Mouse (Mus musculus): Measurements from ENCODE around the gene Acss1. TPM values are rescaled to one million over a fixed set of nuclear protein-coding genes. Genes with fewer than 3 reads are reported as not detected.

Acss1 gene
- polyA plus RNA-seq, 1 experiment, result 0.47 TPM

DNA sequence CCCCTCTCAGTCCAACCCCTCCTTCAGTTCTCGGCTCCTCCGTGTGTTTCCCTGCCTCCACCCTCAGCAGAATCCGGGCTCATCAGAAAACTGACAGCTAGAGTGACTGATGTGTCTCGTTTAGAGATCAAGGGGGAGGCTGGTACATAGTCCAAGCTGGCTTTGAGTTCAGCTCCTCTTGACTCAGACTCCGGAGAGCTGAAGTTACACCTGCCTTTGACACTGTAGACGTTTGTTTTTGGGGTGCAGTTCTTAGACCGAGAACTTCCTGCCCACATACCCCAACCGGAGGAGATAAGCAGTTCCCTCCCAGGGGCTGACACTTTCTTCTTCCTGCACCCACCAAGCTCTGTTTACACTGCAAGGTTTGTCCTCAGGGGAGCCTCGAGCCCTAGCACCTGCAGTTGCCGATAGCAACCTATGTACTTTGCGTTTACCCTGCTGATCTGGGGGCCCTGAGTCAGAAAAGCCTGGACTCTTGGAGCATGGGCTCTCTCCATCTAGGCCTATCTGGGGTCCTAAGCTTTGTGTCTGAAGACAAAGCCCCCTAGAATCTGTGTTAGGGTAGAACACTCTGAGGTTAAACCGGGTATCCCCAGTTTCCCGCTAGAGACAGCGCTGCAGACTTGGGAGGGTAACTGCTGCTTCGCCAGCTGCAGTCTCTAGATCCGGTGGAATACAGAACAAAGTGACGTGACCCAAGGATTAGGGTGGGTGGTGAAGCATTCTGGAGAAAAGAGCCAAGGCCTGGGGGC is 1.1 kb downstream of the Acss1 start:
- Histone ChIP-seq H3K4me3 (ENCODE audit: insufficient read depth, low read length) (peak overlapping the region; percentile 49), H3K27ac (ENCODE audit: insufficient read depth, low read length) (no peak overlapping the region), H3K4me1 (ENCODE audit: control insufficient read depth, insufficient read depth, low read length) (0 out of 2 replicates have a peak, but pooled peaks cover 2% of the 10 kb centered on the region)
- TF ChIP-seq POLR2A (IDR thresholded peaks at IDR 0.05; ENCODE audit: low read depth, low read length), result no peak
- TF ChIP-seq CTCF (IDR thresholded peaks at IDR 0.05; ENCODE audit: borderline replicate concordance, insufficient read depth, low read length), result no peak

GRCm38 (mm10) chr2:150666723-150667064 is 1.6 kb downstream of the Acss1 start:
- H3K27ac ChIP-seq (ENCODE audit: insufficient read depth, low read length), result no peak overlapping the region
- 0 out of 2 replicates have a peak, but pooled peaks cover 2% of the 10 kb centered on the region for H3K4me1 ChIP-seq (ENCODE audit: control insufficient read depth, insufficient read depth, low read length)
- TF ChIP-seq POLR2A (IDR thresholded peaks at IDR 0.05; ENCODE audit: low read depth, low read length) (no peak), CTCF (IDR thresholded peaks at IDR 0.05; ENCODE audit: borderline replicate concordance, insufficient read depth, low read length) (no peak)
- no peak overlapping the region for H3K4me3 ChIP-seq (ENCODE audit: insufficient read depth, low read length)

GRCm38 (mm10) chr2:150665534-150666451 is 2.5 kb downstream of the Acss1 start:
- Histone ChIP-seq H3K4me1 (ENCODE audit: control insufficient read depth, insufficient read depth, low read length) (0 out of 2 replicates have a peak, but pooled peaks cover 2% of the 10 kb centered on the region), H3K4me3 (ENCODE audit: insufficient read depth, low read length) (no peak overlapping the region), H3K27ac (ENCODE audit: insufficient read depth, low read length) (no peak overlapping the region)
- no peak for TF ChIP-seq CTCF (IDR thresholded peaks at IDR 0.05; ENCODE audit: borderline replicate concordance, insufficient read depth, low read length)
- TF ChIP-seq POLR2A (IDR thresholded peaks at IDR 0.05; ENCODE audit: low read depth, low read length), result no peak

DNA sequence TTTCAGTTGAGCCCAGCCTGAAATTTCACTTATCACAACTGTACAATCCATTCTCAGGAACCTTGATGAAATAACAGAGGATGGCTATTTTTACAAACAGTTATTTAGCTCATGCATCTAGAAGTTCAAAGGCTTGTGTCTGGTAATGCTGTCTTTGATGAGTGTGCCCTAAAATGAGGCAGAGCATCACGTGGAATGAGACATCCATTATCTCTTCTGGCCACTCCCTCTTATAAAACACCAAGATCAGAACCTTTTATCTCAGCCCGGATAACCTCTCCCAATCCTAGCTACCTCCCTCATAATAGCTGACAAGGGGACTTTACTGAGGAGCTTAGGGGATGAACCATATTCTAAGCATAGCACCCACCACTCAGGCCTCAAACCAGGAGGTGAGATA is 3.3 kb downstream of the Acss1 start:
- no peak overlapping the region for H3K4me3 ChIP-seq (ENCODE audit: insufficient read depth, low read length)
- no peak overlapping the region for H3K27ac ChIP-seq (ENCODE audit: insufficient read depth, low read length)
- TF ChIP-seq CTCF (IDR thresholded peaks at IDR 0.05; ENCODE audit: borderline replicate concordance, insufficient read depth, low read length), result no peak
- TF ChIP-seq POLR2A (IDR thresholded peaks at IDR 0.05; ENCODE audit: low read depth, low read length), result no peak
- H3K4me1 ChIP-seq (ENCODE audit: control insufficient read depth, insufficient read depth, low read length), result 0 out of 2 replicates have a peak, but pooled peaks cover 2% of the 10 kb centered on the region

- Histone ChIP-seq H3K4me3 (ENCODE audit: insufficient read depth, low read length) (no peak overlapping the region), H3K27ac (ENCODE audit: insufficient read depth, low read length) (no peak overlapping the region), H3K4me1 (ENCODE audit: control insufficient read depth, insufficient read depth, low read length) (0 out of 2 replicates have a peak, but pooled peaks cover 2% of the 10 kb centered on the region)
- TF ChIP-seq CTCF (IDR thresholded peaks at IDR 0.05; ENCODE audit: borderline replicate concordance, insufficient read depth, low read length) (no peak), POLR2A (IDR thresholded peaks at IDR 0.05; ENCODE audit: low read depth, low read length) (no peak)
Observed at GRCm38 (mm10) chr2:150664152-150664920, 4.0 kb downstream of the Acss1 start.

- TF ChIP-seq POLR2A (IDR thresholded peaks at IDR 0.05; ENCODE audit: low read depth, low read length), result no peak
- H3K4me3 ChIP-seq (ENCODE audit: insufficient read depth, low read length), result no peak overlapping the region
- H3K4me1 ChIP-seq (ENCODE audit: control insufficient read depth, insufficient read depth, low read length), result no peaks in the 10 kb centered on the region
- no peak overlapping the region for H3K27ac ChIP-seq (ENCODE audit: insufficient read depth, low read length)
Observed at GRCm38 (mm10) chr2:150663255-150663654, 5.0 kb downstream of the Acss1 start.

GRCm38 (mm10) chr2:150662007-150662406 is 6.3 kb downstream of the Acss1 start:
- Histone ChIP-seq H3K4me1 (ENCODE audit: control insufficient read depth, insufficient read depth, low read length) (no peaks in the 10 kb centered on the region), H3K27ac (ENCODE audit: insufficient read depth, low read length) (no peak overlapping the region)
- TF ChIP-seq POLR2A (IDR thresholded peaks at IDR 0.05; ENCODE audit: low read depth, low read length) (no peak), CTCF (IDR thresholded peaks at IDR 0.05; ENCODE audit: borderline replicate concordance, insufficient read depth, low read length) (no peak)

DNA sequence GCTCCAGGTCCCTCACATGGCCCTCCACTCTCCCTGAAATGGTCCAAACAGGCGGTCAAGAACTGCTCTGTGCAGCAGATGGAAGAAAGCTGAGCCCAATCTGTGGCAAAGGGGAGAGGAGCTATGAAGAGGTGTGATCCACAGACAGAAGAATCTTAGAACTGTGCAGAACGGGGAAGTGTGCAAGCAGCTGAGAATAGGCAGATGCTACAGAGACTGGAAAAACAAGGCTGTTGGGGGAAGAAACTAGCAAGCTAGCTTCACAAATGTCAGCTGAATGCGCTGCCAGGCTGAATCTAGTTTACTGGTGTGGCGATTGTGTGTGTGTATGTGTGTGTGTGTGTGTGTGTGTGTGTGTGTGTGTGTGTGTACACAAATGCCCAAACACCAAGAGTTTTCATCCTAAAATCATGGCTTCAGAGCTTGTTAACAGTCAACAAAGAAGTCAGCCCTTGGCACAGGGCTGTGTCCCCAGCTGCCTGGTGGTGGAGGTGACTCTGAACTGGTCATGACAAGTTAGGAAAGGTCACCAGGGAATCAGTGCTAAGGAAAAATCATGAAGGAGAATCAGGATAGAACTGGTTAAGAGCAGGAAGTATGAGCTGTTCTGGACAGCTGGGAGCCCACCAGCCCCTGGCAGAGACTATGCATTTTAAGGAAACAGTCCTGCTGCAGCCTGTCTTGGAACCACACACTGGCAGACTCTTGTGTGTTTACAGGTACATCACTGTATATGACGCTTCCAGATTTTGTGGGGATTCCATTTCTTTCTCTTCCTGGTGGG is 7.4 kb downstream of the Acss1 start:
- TF ChIP-seq POLR2A (IDR thresholded peaks at IDR 0.05; ENCODE audit: low read depth, low read length) (no peak), CTCF (IDR thresholded peaks at IDR 0.05; ENCODE audit: borderline replicate concordance, insufficient read depth, low read length) (no peak)
- Histone ChIP-seq H3K4me1 (ENCODE audit: control insufficient read depth, insufficient read depth, low read length) (no peaks in the 10 kb centered on the region), H3K4me3 (ENCODE audit: insufficient read depth, low read length) (no peak overlapping the region), H3K27ac (ENCODE audit: insufficient read depth, low read length) (no peak overlapping the region)

More at GRCm38 (mm10) chr2:150662007-150662406, 6.3 kb downstream of the Acss1 start:
- no peak overlapping the region for H3K4me3 ChIP-seq (ENCODE audit: insufficient read depth, low read length)

DNA sequence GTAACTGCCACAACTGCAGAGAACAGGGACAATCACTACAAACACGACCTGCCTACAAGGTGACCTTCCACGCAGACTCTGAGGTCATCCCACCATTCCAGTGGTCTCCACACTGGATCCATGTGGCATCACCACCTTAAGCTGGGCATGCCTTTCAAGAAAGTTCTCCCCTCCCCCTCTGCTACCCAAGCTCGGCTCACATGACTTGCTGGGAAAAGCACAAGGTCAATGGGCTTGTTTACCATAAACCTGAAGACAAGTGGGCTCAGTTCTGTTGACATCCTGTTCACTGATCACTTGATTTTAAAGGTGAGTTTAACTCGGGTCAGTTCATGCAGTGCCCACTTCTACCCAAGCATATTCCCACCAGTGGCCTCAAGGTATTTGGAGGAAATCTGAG is 8.3 kb downstream of the Acss1 start:
- Histone ChIP-seq H3K4me1 (ENCODE audit: control insufficient read depth, insufficient read depth, low read length) (no peaks in the 10 kb centered on the region), H3K27ac (ENCODE audit: insufficient read depth, low read length) (no peak overlapping the region), H3K4me3 (ENCODE audit: insufficient read depth, low read length) (no peak overlapping the region)
- TF ChIP-seq CTCF (IDR thresholded peaks at IDR 0.05; ENCODE audit: borderline replicate concordance, insufficient read depth, low read length) (no peak), POLR2A (IDR thresholded peaks at IDR 0.05; ENCODE audit: low read depth, low read length) (no peak)

Data from embryonic fibroblast, embryonic 13.5 days (primary cell).